Mouse (Mus musculus) A20 (cell line): Measurements from ENCODE around the gene Sec61b.

Experiments used
- DNase-seq: peaks from one replicate; pipeline ENCODE4 v3.0.0-alpha.2; 2011; ENCODE audit warnings: low read depth, low spot score

The Sec61b gene

DNA sequence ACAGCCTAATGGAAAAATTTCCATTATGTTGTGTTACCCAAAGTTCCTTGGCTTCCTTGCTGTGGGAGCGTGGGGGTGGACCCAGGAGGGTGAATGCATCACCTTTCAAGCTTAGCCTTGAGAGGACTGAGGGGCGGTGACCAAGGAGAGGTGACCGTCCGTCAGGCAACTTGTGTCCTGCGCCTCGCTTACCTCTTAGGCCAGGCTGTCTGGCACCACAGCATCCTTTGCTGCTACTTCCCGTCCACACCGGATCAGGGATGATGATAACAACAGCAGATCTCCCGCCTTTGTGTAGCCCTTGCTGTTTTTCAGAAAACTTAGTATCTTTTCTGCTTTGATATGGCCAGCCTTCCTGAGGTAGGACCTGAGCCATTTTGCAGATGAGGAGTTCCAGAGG is 6.1 kb downstream of the Sec61b start:
- DNase-seq: no peak

DNA sequence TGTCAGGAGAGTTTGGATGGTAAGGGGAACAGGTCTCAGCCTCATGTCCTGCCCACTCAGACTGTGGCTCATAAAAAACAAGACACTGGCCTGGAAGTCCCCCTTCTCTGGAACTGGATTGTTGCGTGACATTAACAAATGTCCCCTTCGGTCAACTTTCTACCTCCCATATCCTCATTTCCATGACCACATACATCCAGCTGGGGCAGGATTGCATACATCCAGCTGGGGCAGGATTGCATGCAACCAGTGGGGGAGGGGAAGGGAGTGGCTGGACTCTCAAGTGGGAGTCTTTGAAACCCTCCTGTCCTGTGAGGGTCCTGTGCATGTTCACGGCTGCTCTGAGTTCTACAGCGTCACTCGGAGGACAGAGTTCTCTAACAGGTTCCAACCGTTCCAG is 16.8 kb downstream of the Sec61b start:
- DNase-seq: no peak

DNA sequence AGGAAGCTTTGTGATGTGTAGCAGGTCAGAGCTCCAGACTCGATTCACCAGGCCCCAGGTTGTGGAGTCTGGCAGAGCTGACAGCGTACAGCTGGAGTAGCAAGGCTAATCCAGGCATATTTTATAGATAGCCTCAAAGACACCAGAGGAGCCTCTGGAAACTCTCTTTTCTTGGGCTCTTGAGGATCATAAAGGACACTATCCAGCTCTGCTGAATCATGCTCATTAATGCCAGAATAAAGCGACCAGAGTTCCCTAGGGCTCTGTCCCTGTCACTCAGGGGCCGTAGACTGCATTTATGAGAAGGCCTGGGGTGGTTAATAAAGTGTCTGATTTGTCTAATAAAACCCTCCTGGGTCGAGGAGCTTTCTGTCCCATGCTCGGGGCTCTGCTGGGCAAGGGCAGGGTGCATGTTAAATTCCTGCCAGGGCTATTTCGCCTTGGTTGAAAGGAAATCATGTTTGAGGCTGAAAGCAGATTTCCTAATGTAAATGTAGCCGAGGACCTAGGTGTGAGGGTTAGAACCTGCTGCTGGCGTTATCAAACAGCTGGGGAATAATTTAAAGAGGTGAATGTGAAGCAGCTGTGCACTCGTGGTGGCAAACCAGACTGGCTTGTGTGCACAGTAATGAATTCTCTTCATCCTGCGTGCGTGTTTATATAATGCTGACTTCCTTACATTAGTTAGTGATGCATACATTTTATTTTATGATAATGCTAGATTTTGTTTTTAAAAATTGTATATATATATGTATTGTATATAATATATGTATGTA is 18.0 kb downstream of the Sec61b start:
- DNase-seq: no peak

DNA sequence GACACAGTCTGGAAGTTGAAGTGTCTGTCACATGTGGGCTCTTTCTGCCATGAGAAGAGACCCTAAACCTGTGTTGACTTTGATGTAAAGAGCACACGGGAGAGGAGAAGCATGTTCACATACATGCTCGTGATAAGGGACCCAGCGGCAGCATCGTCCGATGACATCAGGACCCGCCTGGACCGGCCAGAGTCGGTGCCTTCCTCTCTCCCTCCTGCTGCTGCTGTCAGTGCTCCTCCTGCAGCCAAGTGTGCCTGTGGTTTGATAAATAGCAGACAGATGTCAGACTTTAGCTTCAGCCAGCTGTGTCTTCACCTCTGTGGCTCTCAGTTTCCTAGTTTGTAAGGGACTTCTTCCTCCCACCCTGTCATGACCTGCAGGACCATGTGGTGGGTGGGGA is 19.0 kb downstream of the Sec61b start:
- DNase-seq: no peak

DNA sequence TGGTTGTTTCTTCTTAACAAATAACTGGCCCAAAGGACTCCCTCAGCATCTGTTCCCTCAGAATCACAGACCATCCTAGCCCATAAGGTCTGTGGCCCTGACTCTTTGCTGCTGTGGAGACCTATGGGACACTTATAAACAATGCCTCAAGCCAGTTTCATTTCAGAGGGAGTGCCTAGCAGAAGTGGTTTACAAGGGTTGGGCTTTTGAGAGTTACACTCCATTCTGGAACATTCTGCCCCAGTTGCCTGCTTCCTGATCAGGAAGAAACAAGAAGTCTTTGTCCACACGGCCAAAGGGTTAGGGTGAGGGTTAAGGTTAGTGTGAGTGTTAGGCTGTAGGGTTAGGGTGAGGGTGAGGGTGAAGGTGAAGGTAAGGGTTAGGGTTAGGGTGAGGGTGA is 19.7 kb downstream of the Sec61b start:
- no peak for DNase-seq

DNA sequence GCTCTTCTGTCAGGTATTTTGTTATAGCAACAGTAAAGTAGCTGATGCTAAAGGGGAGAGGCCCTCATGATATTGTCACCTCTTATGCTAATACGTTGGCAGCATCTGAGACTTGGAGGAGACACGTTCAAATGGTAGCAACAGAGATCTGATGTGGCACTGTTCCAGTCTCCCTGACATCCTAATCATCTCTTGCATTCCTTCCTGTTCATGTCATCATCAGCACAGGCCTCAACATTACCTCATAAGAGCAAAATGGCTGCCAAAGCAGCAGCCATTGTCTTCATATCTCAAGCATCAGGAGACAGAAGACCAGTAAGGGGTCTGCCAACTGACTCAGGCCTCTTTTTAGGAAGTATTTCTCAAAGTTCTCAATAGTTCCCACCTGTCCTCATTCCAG is 20.2 kb downstream of the Sec61b start:
- no peak for DNase-seq

DNA sequence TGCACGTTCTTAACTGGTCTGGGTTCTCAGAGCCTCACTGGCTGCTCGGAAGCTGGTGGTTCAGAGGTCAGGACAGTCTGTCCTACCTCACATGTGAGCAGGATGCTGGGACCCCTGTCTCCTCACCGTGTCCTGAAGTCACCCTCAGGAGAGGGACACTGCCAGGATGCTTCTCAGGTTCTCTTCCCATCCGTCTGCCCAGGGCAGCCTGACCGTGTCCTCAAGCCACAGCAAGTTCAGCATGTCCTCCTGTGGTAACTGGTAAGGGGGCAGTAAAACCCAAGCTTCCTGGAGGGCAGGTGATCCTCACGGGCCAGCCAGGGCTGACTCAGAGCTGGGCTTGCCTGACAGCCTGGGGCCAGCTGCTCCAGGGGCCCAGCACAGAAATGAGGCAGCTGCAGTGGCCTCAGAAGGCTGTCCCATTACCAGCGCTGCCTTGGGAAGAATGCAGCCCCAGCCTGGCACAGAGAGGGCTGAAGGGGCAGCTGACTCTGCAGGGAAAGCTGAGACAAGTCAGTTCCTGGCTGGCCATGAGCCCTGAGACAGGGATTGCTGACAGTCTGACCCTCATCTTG is 23.4 kb downstream of the Sec61b start:
- no peak for DNase-seq

DNA sequence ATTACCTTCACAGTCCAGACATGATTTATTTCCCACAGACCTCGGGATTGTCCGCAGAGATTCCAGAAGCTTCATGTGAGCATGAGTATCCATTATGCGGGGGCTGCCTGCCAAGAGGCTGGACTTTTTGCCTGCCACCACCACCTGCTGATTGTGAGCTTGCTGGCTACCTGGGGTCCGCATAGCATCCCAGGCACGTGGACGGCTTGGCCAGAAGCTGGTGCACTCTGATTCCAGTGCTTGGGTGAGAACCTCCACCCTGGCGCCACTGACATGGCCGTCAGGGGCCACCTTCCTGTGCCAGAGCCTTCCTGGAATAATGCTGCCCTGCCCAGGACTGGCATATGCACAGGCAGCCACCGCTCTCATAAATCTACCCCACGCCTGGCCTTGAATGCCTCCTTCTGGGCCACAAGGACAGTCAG is 24.7 kb downstream of the Sec61b start:
- DNase-seq: no peak

DNA sequence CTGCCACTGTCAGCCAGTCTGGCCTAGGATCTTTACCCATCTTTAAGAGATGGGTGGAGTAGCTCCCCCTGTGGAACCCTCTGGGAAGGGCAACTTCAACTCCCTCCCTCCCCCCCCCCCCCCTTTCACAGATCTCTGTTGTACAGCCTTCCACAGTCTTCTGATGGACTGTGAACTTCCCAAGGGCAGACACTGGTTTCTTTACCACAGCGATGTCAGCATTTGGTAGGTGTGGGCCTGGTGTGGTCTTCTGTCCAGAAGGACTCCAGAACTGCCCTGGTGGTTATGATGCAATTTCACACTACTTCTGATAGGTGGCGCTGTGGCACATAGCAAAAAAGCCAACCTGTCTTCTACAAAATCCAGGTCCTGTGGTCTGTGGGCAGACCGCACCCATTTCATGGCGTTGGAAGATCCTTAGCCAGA is 28.1 kb downstream of the Sec61b start:
- DNase-seq: peak; percentile 69

DNA sequence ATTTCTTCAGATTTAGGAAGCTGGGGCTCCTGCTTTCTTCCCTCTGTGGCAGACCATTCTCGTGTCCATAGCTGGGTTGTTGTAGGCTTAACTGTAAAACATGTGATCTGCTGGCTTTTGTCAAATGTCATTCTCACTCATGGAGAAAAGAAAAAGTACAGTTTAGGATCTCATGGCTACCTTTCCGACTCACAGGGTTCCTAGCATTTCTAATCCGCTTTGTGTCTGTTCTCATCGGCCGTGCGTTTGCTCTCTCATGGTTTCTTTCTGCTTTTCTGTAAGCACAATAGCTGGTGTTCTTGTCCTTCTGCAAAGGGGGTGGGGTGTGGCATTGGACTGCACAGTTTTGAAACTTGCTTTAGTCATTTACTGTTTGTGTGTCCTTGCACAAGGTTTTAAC is 28.6 kb downstream of the Sec61b start:
- no peak for DNase-seq

DNA sequence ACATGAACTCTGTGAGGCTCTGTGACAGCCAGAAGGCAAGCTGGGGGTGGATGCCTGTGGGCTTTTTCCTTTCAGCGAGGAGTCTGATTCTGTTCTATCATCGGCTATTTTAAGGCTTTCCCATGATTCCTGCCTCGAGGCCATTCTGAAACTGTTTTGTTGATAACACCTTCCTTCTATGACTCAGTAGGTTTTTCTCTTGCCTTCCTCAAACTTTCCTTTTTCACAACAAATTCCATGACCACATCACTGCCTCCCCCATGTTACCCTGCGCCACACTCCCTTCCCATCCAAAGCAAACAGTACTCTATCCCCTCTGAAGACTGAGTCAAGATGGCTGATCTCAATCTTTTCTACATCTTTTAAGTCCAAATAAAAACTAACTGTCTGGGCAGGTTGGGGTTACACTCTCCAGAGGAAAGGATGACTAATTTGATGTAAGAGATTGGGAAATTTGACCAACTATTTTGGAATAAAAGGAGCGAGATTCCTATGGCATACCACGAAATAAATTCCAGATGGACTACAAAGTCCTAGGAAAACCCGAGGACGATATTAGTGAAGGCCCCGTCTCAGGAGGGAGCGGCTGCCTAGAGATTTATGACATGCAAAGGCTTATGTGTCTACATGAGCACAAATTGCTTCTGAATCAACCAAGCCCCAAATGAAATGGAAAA is 30.5 kb downstream of the Sec61b start:
- DNase-seq: no peak

DNA sequence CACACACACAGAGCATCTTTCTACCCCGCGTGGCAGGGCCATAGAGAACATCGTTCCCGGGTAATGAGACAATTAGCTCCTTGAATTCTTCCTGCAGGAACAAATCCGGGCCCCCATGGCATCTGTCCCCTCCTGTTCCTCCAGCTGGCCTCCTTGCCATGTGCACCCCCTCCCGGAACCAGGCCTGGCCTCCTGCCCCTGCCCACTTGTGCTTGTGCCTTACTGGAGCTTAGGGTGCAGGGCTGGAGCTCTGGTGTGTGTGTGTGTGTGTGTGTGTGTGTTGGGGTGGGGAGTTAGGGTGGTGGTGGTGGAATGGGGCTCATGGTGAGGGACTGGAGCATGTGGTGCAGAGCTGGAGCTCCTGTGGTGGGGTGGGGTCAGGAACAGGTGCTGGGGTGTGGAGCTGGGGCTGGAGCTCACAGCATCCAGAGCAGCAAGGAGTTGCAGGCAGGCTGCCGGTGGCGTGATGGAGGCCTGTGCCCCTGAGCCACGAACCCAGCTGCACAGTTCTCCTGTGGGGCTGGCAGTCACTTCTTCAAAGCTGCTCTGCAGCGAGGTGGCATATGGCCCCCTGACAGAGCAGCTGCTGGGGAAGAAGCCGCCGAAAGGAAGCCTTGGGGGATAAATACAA is 44.2 kb downstream of the Sec61b start:
- no peak for DNase-seq

DNA sequence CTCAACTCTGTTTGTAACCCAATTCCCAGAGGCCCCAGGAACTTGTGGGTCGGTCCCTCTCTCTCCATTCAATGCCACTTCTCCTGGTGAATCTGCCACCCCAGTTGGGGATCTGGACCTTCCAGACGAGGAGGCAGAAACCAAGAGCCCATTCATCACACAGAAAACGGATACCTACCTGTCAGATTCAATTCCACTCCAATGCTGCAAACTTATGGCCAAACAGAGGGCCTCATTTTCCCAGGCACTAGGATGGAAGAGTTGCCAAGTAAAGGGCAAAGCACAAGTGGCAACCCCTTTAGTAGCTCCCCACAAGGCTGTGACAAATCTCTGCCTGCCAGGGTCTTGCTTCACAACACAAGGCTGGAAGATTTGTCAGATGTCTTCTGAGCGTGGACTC is 45.6 kb downstream of the Sec61b start:
- no peak for DNase-seq

DNA sequence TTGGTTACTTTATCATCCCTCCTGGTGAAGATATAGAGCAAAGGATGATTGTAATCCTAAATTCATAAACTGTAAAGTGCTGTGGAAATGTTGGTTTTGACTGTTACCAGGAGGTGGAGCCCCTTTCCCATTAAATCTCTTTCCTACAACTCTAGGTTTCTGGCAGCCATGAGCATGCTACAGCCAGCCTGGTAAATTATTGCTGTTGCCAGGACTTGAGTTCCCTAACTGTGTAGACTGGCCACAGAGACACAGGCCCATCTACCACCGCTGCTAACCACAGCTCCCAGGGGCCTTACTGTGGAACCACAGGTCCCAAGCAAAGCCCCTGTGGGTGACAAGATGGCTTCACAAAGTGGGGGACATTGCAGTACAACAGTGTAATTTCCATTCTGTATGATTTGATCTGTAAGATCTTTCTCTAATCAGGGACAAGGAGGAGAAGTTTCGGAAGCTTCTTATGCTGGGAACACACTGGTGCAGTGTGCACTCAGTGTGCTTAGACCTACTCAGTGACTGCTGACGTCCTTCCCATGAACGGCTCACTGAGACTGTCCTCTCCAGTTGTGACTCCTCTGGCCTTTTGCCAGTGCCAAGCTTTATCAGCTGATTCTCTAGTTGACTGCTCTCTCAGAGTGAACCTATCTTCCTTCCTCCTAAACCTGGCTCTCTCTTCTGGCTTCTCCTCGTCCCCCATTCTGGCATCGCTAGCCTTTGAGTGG is 47.6 kb downstream of the Sec61b start:
- peak; percentile 5 for DNase-seq

DNA sequence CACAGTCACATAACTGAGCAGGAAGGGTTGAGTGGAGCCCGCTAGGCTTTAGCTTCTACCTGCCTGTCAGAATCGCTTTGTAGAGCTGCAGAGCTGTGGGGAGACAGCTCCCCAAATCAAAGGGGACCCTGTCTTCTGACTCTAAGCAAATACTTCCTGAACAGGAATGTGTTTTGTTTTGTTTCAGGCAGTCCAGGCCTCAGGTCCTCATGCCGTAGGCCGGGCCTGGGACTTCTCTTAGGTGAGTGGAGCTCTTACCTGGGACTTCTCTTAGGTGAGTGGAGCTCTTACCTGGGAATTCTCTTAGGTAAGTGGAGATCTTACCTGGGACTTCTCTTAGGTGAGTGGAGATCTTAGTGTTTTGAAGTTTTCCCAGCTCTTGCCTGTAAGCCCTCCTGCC is 55.4 kb downstream of the Sec61b start:
- DNase-seq: no peak
